Mouse (Mus musculus) embryo, embryonic 9.5 days (tissue): ENCODE data around the gene B4galt7.
"Not testable (repeated sequence)": the region's sequence is repeated elsewhere in the genome, so short reads cannot be mapped to it uniquely, and the experiment has no call there.

Experiments used
- DNase-seq: peaks from one replicate; pipeline ENCODE4 v3.0.0-alpha.2; 2017; ENCODE audit errors: extremely low spot score

Gene B4galt7

DNA sequence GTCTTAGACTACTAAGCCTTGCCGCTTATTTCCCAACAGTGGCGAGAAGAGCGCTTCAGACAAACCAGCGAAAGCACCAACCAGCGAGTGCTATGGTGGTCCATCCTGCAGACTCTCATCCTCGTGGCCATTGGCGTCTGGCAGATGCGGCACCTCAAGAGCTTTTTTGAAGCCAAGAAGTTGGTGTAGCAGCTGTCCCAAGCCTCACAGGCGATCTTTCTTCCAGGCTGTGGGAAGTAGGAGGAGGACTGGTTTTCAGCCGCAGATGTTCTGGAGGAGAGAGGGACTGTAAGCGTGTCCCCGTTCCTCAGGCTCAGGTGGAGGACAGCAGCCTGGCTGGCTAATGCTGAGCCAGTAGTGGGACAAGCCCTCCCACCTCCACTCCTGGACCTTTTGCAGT is 2.9 kb upstream of the B4galt7 start:
- no peak for DNase-seq

DNA sequence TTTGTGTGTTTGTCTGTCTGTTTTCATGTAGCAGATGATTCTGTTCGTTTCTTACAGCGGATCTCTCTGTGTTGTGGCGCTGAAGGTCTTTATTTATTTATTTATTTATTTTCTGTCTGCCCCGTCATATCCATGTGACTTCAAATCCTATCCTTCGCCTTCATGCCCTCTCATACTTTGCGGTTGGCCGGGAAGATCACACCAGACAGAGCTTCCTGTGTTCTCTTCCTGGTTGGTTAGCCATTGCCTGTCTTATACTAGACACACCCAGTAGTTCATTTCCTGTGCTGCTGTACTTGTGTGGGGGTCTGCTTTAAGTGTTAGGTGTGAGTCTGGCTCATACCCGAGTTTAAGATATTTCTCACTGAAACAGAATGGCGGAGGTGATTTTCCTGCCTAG is 961 bp downstream of the B4galt7 start:
- DNase-seq, result no peak

DNA sequence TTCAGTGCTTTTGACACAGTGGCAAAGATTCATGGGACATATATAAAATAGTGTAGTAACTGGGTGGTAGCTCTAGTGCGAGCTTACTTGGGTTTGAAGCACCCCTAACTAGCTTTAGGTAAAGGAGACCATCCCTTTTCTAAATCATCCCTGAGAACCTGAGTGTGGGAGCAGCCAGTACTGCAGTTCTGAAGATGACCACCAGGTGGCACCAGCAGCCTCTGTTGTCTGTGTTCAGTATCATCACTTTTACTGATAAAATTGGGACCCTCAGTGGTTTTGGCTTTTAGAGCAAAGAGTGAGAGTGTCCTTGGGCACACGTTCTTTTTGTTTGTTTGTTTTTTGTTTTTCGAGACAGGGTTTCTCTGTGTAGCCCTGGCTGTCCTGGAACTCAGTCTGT is 1.9 kb downstream of the B4galt7 start:
- peak; percentile 82 for DNase-seq

DNA sequence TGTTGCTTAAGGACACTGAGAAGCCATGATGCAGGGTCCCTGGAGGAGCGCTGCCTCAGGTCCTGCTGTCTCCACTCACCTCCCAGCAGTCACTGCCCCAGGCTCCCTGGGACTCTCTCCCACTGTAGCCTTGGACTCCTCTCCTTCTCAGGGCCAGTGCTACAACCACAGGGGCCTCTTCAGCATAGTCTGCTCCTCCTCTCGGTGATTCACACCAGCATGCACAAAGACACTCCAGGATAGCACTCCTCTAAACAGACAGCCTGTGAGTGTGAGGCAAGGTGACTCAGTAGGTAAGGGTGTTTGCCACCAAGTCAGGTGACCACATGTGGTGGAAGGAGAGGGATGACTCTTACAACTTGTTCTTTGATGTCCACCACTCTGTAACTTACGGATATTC is 4.9 kb downstream of the B4galt7 start:
- no peak for DNase-seq

DNA sequence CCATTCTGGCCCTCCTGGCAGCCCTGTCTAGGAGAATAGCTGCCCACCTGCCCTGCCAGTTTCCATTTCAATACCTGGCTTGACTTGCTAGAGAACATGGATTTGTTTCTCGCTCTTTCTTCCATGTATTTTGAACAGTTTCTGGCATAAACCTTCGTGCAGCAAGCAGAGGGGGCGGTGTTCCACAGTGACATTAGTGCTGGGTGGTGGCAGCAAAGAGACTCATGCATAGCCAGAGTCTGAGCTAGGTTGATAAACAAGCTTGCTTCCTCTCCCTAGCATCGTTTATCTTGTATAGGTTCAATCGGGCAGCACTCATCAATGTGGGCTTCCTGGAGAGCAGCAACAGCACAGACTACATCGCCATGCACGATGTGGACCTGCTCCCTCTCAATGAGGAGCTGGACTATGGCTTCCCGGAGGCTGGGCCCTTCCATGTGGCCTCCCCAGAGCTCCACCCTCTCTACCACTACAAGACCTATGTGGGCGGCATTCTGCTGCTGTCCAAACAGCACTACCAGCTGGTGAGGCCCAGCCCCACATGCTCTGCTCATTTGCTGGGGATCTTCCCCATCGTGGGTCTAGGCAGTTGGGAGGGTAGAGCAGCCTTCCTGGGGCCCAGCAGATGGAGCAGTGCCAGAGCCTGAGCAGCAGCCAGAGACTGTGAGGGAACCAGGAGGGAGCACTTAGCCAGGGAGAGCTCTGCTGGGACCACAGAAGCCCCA is 7.4 kb downstream of the B4galt7 start:
- DNase-seq, result no peak

DNA sequence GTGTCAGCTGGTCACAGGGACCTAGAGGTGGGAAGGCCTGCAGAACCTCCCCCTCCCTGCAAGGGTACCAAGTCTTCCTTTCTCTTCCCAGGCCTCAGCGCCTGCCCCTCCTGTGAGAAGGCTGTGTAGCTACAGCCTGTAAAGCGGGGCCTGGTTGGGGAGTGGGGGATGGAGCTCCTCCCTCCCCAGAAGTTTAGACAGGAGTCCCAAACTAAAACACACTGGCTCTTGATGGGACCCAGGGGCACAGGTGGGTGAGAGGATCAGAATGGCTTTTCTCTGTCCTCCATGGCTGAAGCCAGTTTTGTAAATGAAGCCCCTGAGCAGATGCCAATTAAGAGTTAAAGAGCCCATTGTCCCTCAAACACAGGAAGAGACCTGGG is 7.9 kb downstream of the B4galt7 start:
- no peak for DNase-seq

DNA sequence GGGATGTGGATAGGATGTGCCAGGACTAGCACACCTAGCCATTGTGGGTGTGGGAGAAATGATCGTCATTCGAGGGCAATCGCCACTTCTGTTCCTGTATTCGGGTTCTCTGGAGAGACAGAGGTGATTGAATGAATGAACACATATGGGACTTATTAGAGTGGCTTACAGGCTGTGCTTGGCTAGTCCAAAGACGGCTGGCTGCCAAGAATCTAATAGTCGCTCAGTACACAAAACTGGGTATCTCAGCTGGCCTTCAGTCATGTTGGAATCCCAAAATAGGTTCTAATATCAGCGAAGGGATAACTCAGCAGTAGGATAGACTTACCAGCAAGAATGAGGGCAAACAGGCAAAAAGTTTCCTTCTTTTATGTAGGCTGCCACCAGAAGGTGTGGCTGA is 12.3 kb downstream of the B4galt7 start:
- DNase-seq, result no peak

DNA sequence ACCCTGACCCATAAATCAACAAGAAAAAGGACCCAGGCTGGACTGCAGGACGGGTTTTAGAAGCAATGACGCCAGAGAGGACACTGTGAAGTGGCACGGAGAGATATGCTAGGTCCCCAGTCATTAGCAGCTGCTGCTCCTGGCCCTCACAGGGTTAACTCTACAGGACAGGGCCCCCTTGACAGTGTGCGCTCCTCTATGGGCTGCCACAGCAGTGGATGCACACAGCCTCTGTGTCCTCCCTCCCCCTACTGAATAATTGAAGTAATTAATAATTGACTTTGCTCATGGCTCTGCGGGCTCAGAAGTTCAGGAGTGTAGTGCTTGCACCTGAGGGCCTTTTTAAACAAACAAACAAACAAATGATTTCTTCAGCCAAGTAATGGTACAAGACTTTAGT is 13.8 kb downstream of the B4galt7 start:
- DNase-seq, result no peak

DNA sequence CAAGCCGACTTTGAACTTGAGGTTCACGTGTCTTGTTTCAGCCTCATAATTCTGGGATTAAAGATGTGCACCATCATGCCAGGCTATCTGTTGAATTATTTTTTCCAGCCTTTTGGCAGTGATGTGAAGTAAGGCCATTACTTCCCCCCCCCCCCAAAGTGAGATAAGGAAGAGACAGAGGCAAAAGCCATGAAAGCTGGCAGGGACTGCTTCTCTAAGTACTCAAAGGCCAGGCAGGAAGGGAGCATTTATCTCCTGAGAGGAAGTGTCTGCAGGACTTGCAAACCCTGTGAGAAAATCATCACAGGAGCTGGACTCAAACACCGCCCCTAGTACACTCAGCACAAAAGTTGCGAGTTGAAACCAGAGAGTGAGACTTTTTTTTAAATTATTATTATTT is 19.6 kb downstream of the B4galt7 start:
- no peak for DNase-seq

DNA sequence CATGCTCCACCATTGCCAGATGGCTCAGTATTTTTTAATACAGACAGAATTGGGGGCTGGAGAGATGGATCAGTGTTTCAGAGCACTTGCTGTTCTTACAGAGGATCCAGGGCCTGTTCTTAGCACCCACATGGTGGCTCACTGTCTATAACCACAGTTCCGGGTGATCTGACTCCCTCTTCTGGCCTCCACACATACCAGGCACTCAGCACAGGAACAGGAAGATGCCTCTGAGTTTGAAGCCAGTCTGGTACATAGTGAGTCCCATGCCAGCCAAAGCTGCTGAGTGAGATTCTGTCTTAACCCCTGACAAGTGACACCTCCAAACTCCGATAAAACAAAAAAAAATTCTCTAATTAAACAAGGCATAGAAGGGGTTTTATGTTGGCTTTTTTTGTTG is 20.6 kb downstream of the B4galt7 start:
- DNase-seq, result no peak

DNA sequence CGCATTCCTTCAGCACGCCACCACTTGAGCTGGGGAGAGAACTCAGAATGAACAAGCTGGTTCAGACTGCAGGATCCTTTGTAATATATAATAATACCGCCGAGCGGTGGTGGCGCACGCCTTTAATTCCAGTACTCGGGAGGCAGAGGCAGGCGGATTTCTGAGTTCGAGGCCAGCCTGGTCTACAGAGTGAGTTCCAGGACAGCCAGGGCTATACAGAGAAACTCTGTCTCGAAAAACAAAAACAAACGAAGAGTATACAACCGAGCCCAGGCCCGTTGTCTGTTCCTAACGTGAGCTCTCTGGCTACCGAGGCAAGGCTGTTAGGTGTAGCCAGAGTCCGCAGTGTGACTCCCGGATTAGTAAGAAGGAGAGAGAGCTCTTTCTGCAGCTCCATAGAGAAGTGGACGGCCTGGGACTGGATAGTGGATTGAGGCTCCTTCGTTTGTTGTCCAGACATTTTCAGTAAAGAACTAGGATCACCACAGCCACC is 22.5 kb downstream of the B4galt7 start:
- not testable (repeated sequence) for DNase-seq

DNA sequence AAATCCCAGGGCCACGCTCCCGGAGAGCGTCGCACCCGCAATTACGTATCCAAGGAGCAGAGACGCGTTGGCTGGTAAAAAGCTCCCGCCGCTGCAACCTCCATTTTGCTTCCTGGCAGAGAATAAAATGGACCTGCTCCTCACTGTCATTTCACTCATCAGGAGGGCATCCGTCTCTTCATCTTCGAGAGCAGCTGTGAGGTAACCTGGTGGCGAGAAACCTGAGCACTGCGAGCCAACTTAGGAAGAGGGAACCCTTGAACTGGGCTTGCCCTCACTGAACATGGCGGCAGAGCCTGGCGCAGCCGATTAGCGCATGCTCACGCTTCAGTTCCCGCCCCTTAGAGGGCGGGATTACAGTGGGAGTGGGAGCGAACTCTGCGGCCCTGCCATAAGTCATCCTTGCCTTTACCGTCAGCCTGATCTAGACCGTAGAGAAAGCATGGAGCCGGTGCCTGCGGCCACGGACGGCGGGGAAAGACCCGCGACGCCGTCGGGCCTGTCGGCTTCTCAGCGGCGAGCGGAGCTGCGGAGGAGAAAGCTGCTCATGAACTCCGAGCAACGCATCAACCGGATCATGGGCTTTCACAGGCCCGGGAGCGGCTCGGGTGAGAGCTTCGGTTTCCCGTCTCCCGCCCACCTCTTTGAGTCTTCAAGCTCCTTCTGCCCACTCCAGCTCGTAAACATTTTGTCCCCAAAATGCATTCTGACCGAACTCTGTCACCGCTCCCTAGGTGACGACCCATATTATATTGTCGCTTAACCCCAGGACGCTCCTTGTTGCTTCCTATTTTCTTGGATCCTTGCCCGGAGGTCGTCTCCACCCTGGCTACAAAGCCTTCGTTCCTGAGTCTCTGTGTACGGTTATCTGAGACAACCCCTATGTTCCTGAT is 23.2 kb downstream of the B4galt7 start, which contains the start of gene Caml:
Caml (plus strand) TSS at position 357 of the 893 bp plus-strand sequence.
- DNase-seq, result peak; percentile 93

DNA sequence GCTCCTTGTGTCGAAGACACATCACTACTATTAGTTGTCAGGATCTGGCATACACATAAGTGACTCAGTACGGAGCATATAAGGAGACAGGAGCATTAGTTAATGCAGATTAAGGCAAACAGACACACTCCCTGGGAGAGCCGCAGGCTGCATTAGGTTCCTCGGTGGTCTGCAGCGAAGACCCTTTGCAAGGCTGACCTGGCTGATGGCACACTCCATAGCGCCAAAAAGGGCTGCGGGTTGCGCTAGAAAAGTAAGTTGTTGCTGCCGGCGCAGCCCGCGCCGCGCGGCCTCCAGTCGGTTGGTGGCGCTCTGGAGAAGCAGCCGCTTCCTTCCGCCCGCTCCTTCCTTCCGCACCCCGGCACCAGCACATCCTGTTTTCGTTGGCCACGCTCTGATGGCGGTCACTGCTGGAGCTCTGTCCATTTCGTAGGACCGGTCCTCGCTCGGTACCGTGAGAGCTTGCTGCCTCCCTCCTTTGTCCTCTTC is 35.0 kb downstream of the B4galt7 start, which contains the start of gene Ddx46:
Ddx46 (plus strand) TSS at position 389 of the 489 bp plus-strand sequence.
- DNase-seq, result peak; percentile 91

DNA sequence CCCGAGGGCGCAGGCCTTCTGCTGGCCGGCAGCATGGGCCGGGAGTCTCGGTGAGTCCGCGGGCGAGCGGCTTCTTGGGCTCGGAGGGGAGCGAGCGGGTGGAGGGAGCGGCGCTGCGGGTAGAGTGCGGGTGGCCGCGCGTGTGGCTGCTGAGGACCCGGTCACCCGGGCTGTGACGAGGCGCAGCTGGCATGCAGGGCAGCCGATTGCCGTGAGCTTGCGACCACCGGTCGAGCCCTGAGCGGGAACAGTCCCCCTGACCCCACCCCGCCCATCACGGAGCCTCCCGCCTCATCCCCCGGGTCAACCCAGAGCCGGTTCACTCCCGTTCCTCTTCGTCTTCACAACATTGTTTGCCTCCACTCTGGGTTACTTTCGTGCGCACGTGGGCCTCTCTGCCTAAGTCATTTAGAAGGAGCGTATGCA is 35.5 kb downstream of the B4galt7 start:
- DNase-seq, result no peak

DNA sequence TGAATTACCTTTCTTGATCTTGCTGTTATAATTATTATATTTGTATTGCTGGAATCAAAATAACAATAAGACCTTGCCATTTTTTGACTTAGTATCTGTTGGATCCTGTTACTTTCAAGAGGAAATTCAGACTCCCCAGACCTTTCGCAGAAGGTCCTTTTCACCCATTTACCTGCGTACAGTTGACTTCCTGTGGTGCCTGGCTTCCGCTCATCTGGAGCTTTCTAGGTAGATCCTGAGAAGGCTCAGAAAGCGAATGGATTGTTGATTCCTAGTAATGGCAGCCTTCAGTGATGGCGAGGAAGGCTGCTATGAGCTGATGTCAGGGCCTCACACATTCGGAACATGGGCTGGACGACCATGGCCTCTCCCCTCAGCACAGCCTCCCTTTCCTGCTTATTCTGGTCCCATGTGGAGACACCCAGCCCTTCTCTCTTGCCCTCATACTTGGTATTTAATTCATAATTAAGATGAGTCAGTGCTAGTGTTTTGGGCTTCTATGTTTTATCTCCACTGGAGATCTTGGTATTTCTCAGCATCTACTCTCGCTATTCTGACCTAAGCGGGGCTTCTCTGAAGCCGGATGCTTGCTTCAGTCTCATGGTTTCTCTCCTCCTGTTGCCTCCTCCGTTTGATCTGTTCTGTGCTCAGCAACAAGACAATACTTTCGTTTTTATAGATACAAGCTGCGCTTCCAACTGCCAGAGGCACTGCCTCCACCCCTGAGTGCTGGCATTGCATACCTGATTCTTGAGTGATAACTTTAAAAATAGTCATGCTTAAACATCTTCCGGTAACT is 36.7 kb downstream of the B4galt7 start:
- DNase-seq, result no peak

DNA sequence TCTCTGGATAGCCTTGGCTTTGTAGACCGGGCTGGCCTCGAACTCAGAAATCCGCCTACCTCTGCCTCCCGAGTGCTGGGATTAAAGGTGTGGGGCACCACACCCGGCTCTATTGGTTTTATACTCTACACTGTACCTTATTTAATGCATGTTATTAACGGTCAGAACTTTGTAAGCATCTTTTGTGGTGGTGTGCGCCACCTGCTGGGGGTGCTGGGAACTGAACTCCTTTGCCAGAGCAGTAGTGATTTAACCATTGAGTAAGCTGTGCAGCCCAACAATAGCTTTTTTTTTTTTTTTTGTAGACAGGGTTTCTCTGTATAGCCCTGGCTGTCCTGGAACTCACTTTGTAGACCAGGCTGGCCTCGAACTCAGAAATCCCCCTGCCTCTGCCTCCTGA is 40.8 kb downstream of the B4galt7 start:
- DNase-seq, result peak; percentile 75

DNA sequence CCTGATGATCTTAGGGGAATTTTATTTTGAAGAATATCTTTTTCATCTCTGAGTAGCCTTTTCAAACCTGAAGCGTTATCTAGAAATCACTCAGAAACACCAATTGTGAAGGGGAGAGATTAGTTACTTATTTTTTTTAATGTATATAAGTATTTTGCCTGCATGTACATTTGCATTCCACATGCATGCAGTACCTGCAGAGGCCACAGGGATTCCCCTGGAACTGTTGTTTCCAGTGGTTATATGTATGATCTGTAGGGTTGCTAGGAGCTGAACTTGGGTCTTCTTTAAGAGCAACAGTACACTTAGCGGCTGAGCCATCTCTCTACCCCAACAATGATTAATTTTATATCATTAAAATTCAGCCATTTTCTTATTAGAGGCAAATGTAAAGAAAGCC is 44.8 kb downstream of the B4galt7 start:
- no peak for DNase-seq

DNA sequence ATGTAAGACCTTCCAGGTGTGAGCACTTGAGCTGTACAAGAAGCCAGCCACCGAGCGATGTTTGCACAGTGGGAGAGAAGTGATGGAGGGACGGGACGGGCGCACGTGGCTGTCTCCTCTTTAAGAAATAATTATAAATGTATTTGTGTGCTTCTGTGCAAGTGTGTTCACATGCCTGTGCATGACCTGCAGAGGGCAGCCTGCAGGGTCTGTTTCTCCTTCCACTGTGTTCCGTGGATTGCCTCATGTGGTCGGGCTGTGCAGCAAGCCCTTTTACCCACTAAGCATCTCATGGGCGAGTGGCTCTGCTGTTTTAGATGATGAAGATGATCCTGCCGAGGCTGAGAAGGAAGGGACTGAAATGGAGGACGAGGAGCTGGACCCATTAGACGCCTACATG is 50.4 kb downstream of the B4galt7 start:
- DNase-seq, result no peak

DNA sequence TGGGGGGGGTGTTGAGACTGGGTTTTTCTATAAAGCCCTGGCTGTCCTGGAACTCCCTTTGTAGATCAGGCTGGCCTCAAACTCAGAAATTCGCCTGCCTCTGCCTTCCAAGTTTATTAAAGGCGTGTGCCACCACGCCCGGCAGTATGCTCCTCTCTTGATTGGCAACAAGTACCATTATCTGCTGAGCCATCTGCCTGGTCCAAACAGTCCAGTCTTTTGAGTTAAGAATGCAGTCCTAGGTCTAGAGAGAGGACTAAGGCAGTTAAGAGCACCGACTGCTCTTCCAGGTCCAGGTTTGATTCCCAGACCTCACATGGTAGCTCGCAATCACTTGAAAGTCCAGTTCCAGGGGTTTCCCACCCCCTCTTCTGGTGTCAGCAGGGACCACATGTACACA is 51.3 kb downstream of the B4galt7 start:
- DNase-seq, result no peak
